Mouse (Mus musculus): ENCODE measurements around the gene Cxcr3.
A peak's percentile ranks its signal among the peaks of the same experiment; 100 is the strongest.

Gene Cxcr3

GRCm38 (mm10) chrX:101733828-101734319, at the start of gene Cxcr3:
Cxcr3 (minus strand) TSS chrX:101734269.
- DNase-seq: peak; percentile 42 to 62

- peak; percentile 72 to 73 for DNase-seq
These were observed 38.0 kb upstream of the Cxcr3 start for GRCm38 (mm10) chrX:101772035-101772434.

GRCm38 (mm10) chrX:101770307-101770706, 36.2 kb upstream of the Cxcr3 start:
- no peak for DNase-seq

- DNase-seq: no peak
These were observed 35.4 kb upstream of the Cxcr3 start for GRCm38 (mm10) chrX:101769478-101769877.

- DNase-seq: no peak
These were observed 33.2 kb upstream of the Cxcr3 start for GRCm38 (mm10) chrX:101767280-101767679.

- no peak for DNase-seq
These were observed 31.0 kb upstream of the Cxcr3 start for GRCm38 (mm10) chrX:101765111-101765510.

GRCm38 (mm10) chrX:101764621-101765020, 30.6 kb upstream of the Cxcr3 start:
- no peak for DNase-seq

GRCm38 (mm10) chrX:101754478-101754877, 20.4 kb upstream of the Cxcr3 start:
- peak; percentile 65 to 74 for DNase-seq

GRCm38 (mm10) chrX:101750144-101750543, 16.1 kb upstream of the Cxcr3 start:
- no peak for DNase-seq

- no peak for DNase-seq
These were observed 7.0 kb upstream of the Cxcr3 start for GRCm38 (mm10) chrX:101741064-101741433.

GRCm38 (mm10) chrX:101740335-101741063, 6.4 kb upstream of the Cxcr3 start:
- no peak for DNase-seq

- no peak for DNase-seq
These were observed 3.1 kb upstream of the Cxcr3 start for GRCm38 (mm10) chrX:101737201-101737600.

GRCm38 (mm10) chrX:101734981-101735380, 912 bp upstream of the Cxcr3 start:
- DNase-seq: no peak

- no peak for DNase-seq
These were observed 781 bp downstream of the Cxcr3 start for GRCm38 (mm10) chrX:101733288-101733687.

- no peak for DNase-seq
These were observed 1.4 kb downstream of the Cxcr3 start for GRCm38 (mm10) chrX:101732644-101733043.

GRCm38 (mm10) chrX:101730010-101730409, 4.1 kb downstream of the Cxcr3 start:
- DNase-seq: no peak

- DNase-seq: no peak
These were observed 13.7 kb downstream of the Cxcr3 start for GRCm38 (mm10) chrX:101720401-101720800.

GRCm38 (mm10) chrX:101705111-101705510, 29.0 kb downstream of the Cxcr3 start:
- DNase-seq: no peak

- DNase-seq: peak; percentile 5 to 11
These were observed 35.8 kb downstream of the Cxcr3 start for GRCm38 (mm10) chrX:101698232-101698631.

GRCm38 (mm10) chrX:101697537-101697936, 36.5 kb downstream of the Cxcr3 start:
- DNase-seq: peak in 1 of 2 experiments; percentile 9

GRCm38 (mm10) chrX:101695686-101696085, 38.4 kb downstream of the Cxcr3 start:
- no peak for DNase-seq
